Comparison of ENCODE assay signal across 9 mouse cellular contexts in the genomic region with DNA sequence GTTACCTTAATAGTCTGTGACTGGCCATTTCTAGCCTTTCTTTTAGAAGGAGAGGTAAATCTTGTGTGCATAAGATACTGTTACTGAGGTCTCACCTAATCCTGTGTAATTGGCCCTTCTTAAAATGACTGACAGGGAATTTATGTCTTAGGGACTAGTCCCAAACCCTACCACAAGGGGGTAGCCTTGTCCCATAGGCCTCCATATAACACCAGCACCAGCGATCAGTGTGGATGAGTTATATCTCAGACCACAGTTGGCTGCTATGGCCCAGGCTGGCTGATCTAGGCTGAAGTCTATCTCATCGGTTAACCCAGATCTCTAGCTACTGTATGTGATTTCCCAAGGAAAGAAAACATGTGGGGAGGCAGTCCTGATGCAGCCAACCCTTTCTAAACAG.
DNase-seq lines count a peak whose midpoint lies in the region; ATAC-seq and TF ChIP-seq lines count a peak whose summit lies in the region.
"Had no signal": no experiment of that assay in that cellular context is flagged by ENCODE, and none has a peak within 500 bp of the region (broad histone marks: within the 10 kb centered on the region; RNA-seq: fewer than 3 reads in every experiment).

No protein-coding gene starts in this region.

- DNase-seq in 416B (ENCODE audit: low read depth): peak; percentile 77
- DNase-seq in T-cell, adult 2 months (ENCODE audit: low spot score): peak; percentile 77
- peak; percentile 77 for DNase-seq in embryo, embryonic 11 days
- DNase-seq in heart, adult 8-10 months (ENCODE audit: low spot score): peak; percentile 62
- peak; percentile 80 for DNase-seq in kidney, adult 2 months
- peak; percentile 50 for DNase-seq in limb, embryonic 10.5 days (ENCODE audit: low spot score)
- DNase-seq in splenic B cell, adult 2 months (ENCODE audit: low read depth, low spot score): peak; percentile 86

- no peak overlapping the region for H3K4me2 ChIP-seq in midbrain, embryonic 15.5 days
- H3K4me2 ChIP-seq: embryonic facial prominence, embryonic 12.5 days had no signal

- H3K9me3 ChIP-seq in limb, embryonic 10.5 days (replicated peaks): no peaks in the 10 kb centered on the region
- H3K9me3 ChIP-seq in midbrain, embryonic 15.5 days: no peaks in the 10 kb centered on the region
- H3K9me3 ChIP-seq: embryonic facial prominence, embryonic 12.5 days had no signal

- peak; percentile 85 for TF ChIP-seq CTCF in kidney, adult 2 months (conservative IDR thresholded peaks at IDR 0.05; ENCODE audit: insufficient read depth, insufficient read length, low read depth, low read length)

- no peaks in the 10 kb centered on the region for H3K36me3 ChIP-seq in kidney, adult 2 months (ENCODE audit: control insufficient read depth, insufficient read depth, low read length)
- no peaks in the 10 kb centered on the region for H3K36me3 ChIP-seq in limb, embryonic 10.5 days
- no peaks in the 10 kb centered on the region for H3K36me3 ChIP-seq in midbrain, embryonic 15.5 days (replicated peaks)
- no peaks in the 10 kb centered on the region for H3K36me3 ChIP-seq in splenic B cell, adult 2 months (ENCODE audit: control insufficient read depth, insufficient read depth, low read length, poor library complexity, severe bottlenecking)
- H3K36me3 ChIP-seq: embryonic facial prominence, embryonic 12.5 days had no signal

- no peak overlapping the region for H3K4me3 ChIP-seq in kidney, adult 2 months (ENCODE audit: insufficient read depth, low read depth, low read length)
- H3K4me3 ChIP-seq in limb, embryonic 10.5 days: no peak overlapping the region
- H3K4me3 ChIP-seq in midbrain, embryonic 15.5 days: no peak overlapping the region
- H3K4me3 ChIP-seq: embryonic facial prominence, embryonic 12.5 days had no signal

- no peak for TF ChIP-seq POLR2A in kidney, adult 2 months (IDR thresholded peaks at IDR 0.05; ENCODE audit: low read depth, low read length)

- H3K27me3 ChIP-seq in kidney, adult 2 months (replicated peaks; ENCODE audit: control insufficient read depth, insufficient read depth, low read length): no peaks in the 10 kb centered on the region
- peaks cover 27% of the 10 kb centered on the region for H3K27me3 ChIP-seq in limb, embryonic 10.5 days (ENCODE audit: low read depth, poor library complexity, severe bottlenecking)
- no peaks in the 10 kb centered on the region for H3K27me3 ChIP-seq in midbrain, embryonic 15.5 days (replicated peaks)
- no peaks in the 10 kb centered on the region for H3K27me3 ChIP-seq in splenic B cell, adult 2 months (ENCODE audit: control insufficient read depth, insufficient read depth, low read length, poor library complexity, severe bottlenecking)
- H3K27me3 ChIP-seq: embryonic facial prominence, embryonic 12.5 days had no signal

- ATAC-seq in midbrain, embryonic 15.5 days (replicated peaks): peak; percentile 81

- no peak overlapping the region for H3K9ac ChIP-seq in midbrain, embryonic 15.5 days
- H3K9ac ChIP-seq: embryonic facial prominence, embryonic 12.5 days had no signal

- no peaks in the 10 kb centered on the region for H3K4me1 ChIP-seq in kidney, adult 2 months (ENCODE audit: control insufficient read depth, insufficient read depth, low read length)
- peaks cover 8% of the 10 kb centered on the region; the same call in 1 of the 2 replicates for H3K4me1 ChIP-seq in limb, embryonic 10.5 days
- H3K4me1 ChIP-seq in midbrain, embryonic 15.5 days: no peaks in the 10 kb centered on the region
- H3K4me1 ChIP-seq: embryonic facial prominence, embryonic 12.5 days had no signal

- WGBS in kidney, adult 2 months: 3% methylated on average over 2 of the region's 2 CpGs
- 40% methylated on average over 2 of the region's 2 CpGs for WGBS in limb, embryonic 10.5 days
- 32% methylated on average over 2 of the region's 2 CpGs for WGBS in midbrain, embryonic 15.5 days

- no peak overlapping the region for H3K27ac ChIP-seq in kidney, adult 2 months (ENCODE audit: insufficient read depth, low read depth, low read length)
- no peak overlapping the region for H3K27ac ChIP-seq in limb, embryonic 10.5 days
- H3K27ac ChIP-seq in midbrain, embryonic 15.5 days: no peak overlapping the region
- H3K27ac ChIP-seq: embryonic facial prominence, embryonic 12.5 days had no signal
